Mouse (Mus musculus) C2C12 (cell line): ENCODE results near the gene Cfap100. TPM values are rescaled to one million over a fixed set of nuclear protein-coding genes. Genes with fewer than 3 reads are reported as not detected.

ENCODE experiments used
- H3K27me3 ChIP-seq: one replicate; pipeline ENCODE4 v1.6.1; 2011; ENCODE audit not compliant: control insufficient read depth, insufficient read depth, insufficient read length
- H3K36me3 ChIP-seq: one replicate; pipeline ENCODE4 v1.6.1; 2011; ENCODE audit not compliant: control insufficient read depth, insufficient read depth
- H3K4me3 ChIP-seq: one replicate; pipeline ENCODE4 v1.5.1; 2011; ENCODE audit warnings: mild to moderate bottlenecking, control low read depth; ENCODE audit not compliant: poor library complexity, insufficient read depth, severe bottlenecking
- H3K79me2 ChIP-seq: one replicate; pipeline ENCODE4 v1.6.1; 2011; ENCODE audit not compliant: control insufficient read depth, insufficient read depth
- H3K79me3 ChIP-seq: one replicate; pipeline ENCODE4 v1.6.1; 2011; ENCODE audit warnings: low read depth, control low read depth
- H3ac ChIP-seq: one replicate; pipeline ENCODE3; 2011; ENCODE audit warnings: low read depth; ENCODE audit not compliant: control insufficient read depth, insufficient read length
- CEBPB ChIP-seq: IDR thresholded peaks from one replicate; pipeline ENCODE4 v1.6.1; 2011; ENCODE audit warnings: low read depth, mild to moderate bottlenecking, control low read depth, moderate library complexity
- CTCF ChIP-seq: IDR thresholded peaks from one replicate; pipeline ENCODE4 v1.5.1; 2011; ENCODE audit not compliant: control insufficient read depth, insufficient read depth, insufficient read length
- FOSL1 ChIP-seq: IDR thresholded peaks from one replicate; pipeline ENCODE4 v1.8.0; 2011; ENCODE audit warnings: mild to moderate bottlenecking, low read length; ENCODE audit not compliant: poor library complexity, insufficient read depth, severe bottlenecking
- MAX ChIP-seq: IDR thresholded peaks from one replicate; pipeline ENCODE4 v1.6.1; 2011; ENCODE audit warnings: mild to moderate bottlenecking, control low read depth
- MYOD1 ChIP-seq: IDR thresholded peaks from one replicate; pipeline ENCODE4 v1.6.1; 2011; ENCODE audit warnings: low read depth; ENCODE audit not compliant: control insufficient read depth, insufficient read length
- MYOG ChIP-seq: IDR thresholded peaks from one replicate; pipeline ENCODE4 v1.6.1; 2011; ENCODE audit not compliant: control insufficient read depth, insufficient read length; ENCODE audit errors: extremely low read depth
- USF1 ChIP-seq: IDR thresholded peaks from one replicate; pipeline ENCODE4 v1.6.1; 2011; ENCODE audit warnings: low read depth, mild to moderate bottlenecking, control low read depth, moderate library complexity
- polyA plus RNA-seq: library from polyadenylated mRNA; unstranded; fragments of >200 nt; fragmentation: generic; extraction: Trizol; gene quantifications from one replicate; pipeline ENCODE4 v1.2.1, GENCODE M21; 2012; ENCODE audit warnings: missing spikeins

Cfap100 gene
- polyA plus RNA-seq, 1 experiment: 0.02 TPM

GRCm38 (mm10) chr6:90462841-90463227 lies 34.2 kb upstream of the Cfap100 start:
- Histone ChIP-seq H3K4me3 (no peak overlapping the region), H3K36me3 (no peaks in the 10 kb centered on the region), H3K27me3 (peaks cover 31% of the 10 kb centered on the region), H3ac (no peak overlapping the region), H3K79me3 (no peaks in the 10 kb centered on the region), H3K79me2 (no peaks in the 10 kb centered on the region)
- TF ChIP-seq FOSL1 (no peak), USF1 (no peak), MYOD1 (no peak), CTCF (no peak), CEBPB (no peak), MAX (no peak), MYOG (no peak)

DNA sequence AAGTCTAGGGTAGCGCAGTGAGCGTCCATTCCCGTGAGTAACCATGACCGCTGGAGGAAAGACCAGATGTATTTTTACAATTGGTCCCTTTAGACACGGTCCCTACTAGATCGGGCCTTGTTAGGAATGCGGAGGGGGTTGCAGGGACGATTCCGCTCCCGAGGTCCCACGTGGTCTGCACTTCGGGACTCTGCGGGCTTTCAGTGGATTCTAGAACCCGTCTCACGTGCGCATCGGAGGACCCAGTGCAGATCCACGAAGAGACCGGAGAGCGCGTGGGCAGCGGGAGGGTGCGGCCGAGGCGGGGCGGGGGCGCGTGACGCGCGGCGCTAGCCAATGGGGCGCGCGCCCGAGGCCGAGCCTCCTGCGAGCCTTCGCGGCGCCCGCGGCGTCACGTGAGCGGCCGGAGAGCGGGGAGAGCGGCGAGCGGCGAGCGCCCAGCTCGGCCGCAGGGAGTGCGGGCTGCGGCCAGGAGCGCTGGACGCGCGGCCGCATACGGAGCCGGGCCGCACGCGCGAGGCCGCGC lies 33.6 kb upstream of the Cfap100 start, which contains the start of gene Klf15:
Klf15 (plus strand) TSS at position 396 of the 526 bp plus-strand sequence.
- Histone ChIP-seq H3K36me3 (no peaks in the 10 kb centered on the region), H3K79me2 (no peaks in the 10 kb centered on the region), H3K27me3 (peaks cover 35% of the 10 kb centered on the region), H3K79me3 (no peaks in the 10 kb centered on the region), H3K4me3 (no peak within 1 kb of the TSS), H3ac (no peak within 1 kb of the TSS)
- TF ChIP-seq MAX (no peak), MYOD1 (no peak), FOSL1 (no peak), USF1 (no peak), CEBPB (no peak), CTCF (no peak), MYOG (no peak)

DNA sequence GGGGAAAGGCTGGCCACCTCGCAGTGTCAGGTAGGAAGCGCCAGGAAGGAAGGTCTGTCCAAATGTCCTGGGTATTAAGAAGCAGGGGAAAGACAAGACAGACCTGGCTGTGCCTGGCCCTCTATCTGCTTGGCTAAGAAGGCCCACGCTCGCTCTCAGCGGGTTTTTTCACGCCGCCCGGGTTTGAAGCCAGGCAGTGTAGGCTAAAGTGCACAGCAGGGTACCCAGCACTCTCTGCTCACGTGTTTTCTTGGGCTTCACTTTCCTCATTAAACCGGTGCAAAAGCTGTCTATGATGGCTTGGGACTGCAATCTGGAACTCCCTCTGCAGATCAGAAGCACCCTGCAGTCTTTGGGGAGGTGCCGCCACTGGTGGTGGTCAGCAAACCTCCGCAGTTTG lies 33.2 kb upstream of the Cfap100 start:
- Histone ChIP-seq H3ac (no peak overlapping the region), H3K79me2 (no peaks in the 10 kb centered on the region), H3K4me3 (no peak overlapping the region), H3K79me3 (no peaks in the 10 kb centered on the region), H3K36me3 (no peaks in the 10 kb centered on the region), H3K27me3 (peaks cover 38% of the 10 kb centered on the region)
- TF ChIP-seq USF1 (no peak), FOSL1 (no peak), CTCF (no peak), CEBPB (no peak), MAX (no peak), MYOD1 (no peak), MYOG (no peak)

GRCm38 (mm10) chr6:90461181-90461580 lies 32.6 kb upstream of the Cfap100 start:
- Histone ChIP-seq H3K79me2 (no peaks in the 10 kb centered on the region), H3K27me3 (peaks cover 36% of the 10 kb centered on the region), H3ac (no peak overlapping the region), H3K79me3 (no peaks in the 10 kb centered on the region), H3K36me3 (no peaks in the 10 kb centered on the region), H3K4me3 (no peak overlapping the region)
- TF ChIP-seq CTCF (no peak), MAX (no peak), CEBPB (no peak), FOSL1 (no peak), USF1 (no peak), MYOD1 (no peak), MYOG (no peak)

GRCm38 (mm10) chr6:90457421-90457820 lies 28.8 kb upstream of the Cfap100 start:
- TF ChIP-seq USF1 (no peak), FOSL1 (no peak), CEBPB (no peak)
- Histone ChIP-seq H3K27me3 (peaks cover 30% of the 10 kb centered on the region), H3K4me3 (no peak overlapping the region), H3ac (no peak overlapping the region), H3K79me2 (no peaks in the 10 kb centered on the region), H3K36me3 (no peaks in the 10 kb centered on the region), H3K79me3 (no peaks in the 10 kb centered on the region)

DNA sequence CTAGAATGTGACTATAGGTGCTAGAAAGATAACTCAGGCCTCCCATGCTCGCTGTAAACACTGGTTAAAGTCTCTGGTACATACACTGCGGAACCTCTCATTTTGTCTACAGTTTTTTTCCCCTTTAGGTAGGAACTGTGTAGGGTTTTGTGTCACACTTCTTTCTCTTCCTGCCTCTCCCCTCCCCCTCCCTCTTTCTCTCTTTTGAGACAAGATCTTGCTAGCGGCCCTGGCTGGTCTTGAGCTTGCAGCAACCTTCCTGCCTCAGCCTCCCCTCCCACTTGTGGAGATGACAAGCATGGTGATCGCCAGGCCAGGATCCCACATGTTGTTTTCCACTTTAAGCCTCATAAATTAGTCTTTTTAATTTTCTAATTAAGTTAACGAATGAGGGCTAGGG lies 25.2 kb upstream of the Cfap100 start:
- H3ac ChIP-seq: no peak overlapping the region
- TF ChIP-seq USF1 (no peak), MYOD1 (no peak), CTCF (no peak), MYOG (no peak), FOSL1 (no peak), CEBPB (no peak), MAX (no peak)
- no peaks in the 10 kb centered on the region for H3K36me3 ChIP-seq
- no peaks in the 10 kb centered on the region for H3K79me2 ChIP-seq
- peaks cover 23% of the 10 kb centered on the region for H3K27me3 ChIP-seq
- no peaks in the 10 kb centered on the region for H3K79me3 ChIP-seq
- no peak overlapping the region for H3K4me3 ChIP-seq
